Mouse (Mus musculus): ENCODE results near the gene Sumo2. TPM values are rescaled to one million over a fixed set of nuclear protein-coding genes. Genes with fewer than 3 reads are reported as not detected.

The Sumo2 gene
- 630 and 633 TPM in 2 replicates for polyA plus RNA-seq (2012; rRNA removed)

DNA sequence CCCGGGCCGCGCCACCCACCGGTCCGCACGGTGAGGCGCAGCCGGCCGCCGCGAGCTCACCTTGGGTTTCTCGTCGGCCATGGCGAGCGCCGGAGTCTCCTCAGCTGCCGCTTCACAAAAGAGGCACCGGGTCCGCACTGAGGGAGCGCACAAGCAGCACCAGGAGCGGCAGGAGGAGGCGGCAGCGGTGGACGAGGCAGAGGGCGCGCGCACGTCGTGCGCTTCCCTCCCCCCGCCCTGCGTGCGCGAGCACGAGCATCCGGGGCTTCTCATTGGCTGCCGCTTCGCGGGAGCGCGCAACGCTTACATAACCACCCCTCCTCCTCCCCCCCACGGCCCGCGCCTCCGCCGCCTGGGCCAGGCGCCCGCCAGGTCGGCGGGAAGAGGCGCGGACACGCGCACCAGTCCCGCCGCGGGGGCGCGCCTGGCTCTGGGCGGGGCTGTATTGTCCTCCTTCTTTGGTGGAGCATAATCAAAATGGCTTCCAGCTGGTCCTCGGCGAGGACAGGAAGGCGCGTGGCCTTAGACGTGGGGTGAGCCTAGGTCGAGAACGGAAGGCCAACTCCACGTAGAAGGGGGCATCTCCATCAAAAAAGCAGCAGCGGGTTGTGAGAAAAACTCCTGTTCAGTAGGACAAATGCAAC is at the start of gene Sumo2:
Gene Sumo2, minus strand, starts transcription at position 239 of the 644 bp plus-strand sequence.

DNA sequence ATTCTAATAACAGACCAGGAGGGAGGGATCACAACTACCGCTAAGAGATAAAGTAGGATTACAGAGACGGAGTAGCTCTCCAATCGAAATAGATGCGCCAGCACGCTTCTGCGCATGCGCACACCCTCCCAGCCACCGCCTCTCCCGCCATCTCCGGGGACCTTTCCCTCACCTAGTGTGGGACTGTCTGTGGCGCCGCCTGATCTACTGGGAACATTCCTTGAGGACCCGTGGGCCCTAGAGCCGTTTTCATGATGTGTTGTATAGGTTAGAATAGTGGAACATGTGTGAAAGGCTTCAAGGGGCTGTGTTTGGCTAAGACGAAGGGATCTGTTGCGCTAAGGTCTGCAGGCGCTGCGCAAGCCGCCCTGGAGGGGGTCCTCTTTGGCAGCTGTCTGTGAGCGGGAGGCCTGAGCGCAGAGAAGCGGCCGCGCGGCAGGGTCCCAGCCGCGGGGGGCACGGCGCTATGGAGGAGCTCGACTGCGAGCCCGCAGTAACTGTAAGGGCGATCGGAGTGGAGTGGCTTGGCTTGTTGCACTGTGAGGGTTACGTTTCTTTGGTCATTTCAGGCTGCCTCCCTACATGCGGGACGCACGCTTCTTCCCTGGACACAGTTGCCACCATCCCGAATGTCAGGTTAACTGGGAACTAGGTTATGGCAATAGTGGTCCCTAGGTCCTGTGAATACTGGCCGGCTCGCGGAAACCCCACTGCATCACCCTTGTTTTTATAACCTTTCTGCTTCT is 28.2 kb upstream of the Sumo2 start, which contains the start of gene Nup85:
Gene Nup85, plus strand, starts transcription at position 371 of the 746 bp plus-strand sequence.

DNA sequence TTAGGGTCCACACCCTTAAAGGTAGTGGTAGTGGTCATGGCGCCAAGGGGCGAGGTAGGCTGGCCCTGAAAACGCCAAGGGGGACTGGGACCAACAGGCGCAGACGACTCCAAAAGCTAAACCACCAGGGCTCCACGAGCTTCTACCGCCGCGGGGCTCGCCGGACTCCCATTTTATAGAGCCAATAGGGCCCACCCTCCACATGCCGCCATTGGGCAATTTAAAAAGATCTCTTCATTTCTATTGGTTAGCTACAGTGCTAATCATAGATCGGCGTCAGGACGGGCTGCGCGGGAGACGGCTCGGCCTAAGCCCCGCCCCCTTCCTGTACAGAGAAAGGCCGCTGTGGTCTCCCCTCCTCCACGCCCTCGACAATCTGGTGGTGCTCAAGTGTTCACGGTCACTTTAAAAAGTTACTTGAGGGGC is 21.8 kb downstream of the Sumo2 start, which contains the start of gene Jpt1:
Gene Jpt1, minus strand, starts transcription at position 150 of the 426 bp plus-strand sequence.

DNA sequence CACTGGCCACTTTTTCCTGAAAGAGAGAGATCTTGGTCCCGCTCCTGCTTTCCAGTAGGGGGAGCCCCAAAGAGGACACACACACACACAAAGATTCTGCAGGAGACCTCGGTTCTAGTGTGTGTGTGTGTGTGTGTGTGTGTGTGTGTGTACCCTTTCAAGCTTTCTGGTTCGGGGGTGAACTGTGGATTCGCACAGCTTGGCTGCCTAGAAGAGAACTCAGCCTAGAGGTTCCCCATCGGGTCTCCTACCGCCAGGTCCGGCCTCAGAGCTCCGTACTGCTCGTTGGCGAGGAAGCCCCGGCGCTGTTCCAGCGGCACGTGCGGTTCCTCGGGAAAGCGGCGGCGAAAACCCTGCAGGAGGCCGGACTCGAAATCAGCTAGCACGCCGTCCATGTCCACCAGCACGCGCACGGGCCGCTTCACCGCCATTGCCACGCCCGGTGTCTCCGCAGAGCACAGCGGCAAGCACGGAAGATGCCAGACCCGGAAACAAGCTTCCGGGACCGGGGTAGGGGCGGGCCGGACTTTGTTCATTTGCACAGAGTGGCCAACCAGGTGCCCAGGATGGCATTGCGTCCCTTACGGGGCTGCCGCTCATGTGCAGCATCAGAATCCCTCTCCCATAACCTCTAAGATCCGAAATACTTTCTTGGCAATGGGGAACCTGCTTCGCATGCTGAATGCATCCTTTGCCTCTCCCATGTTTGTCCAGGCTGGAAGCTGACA is 44.6 kb downstream of the Sumo2 start, which contains the start of gene Nt5c:
Gene Nt5c, minus strand, starts transcription at position 507 of the 728 bp plus-strand sequence.

DNA sequence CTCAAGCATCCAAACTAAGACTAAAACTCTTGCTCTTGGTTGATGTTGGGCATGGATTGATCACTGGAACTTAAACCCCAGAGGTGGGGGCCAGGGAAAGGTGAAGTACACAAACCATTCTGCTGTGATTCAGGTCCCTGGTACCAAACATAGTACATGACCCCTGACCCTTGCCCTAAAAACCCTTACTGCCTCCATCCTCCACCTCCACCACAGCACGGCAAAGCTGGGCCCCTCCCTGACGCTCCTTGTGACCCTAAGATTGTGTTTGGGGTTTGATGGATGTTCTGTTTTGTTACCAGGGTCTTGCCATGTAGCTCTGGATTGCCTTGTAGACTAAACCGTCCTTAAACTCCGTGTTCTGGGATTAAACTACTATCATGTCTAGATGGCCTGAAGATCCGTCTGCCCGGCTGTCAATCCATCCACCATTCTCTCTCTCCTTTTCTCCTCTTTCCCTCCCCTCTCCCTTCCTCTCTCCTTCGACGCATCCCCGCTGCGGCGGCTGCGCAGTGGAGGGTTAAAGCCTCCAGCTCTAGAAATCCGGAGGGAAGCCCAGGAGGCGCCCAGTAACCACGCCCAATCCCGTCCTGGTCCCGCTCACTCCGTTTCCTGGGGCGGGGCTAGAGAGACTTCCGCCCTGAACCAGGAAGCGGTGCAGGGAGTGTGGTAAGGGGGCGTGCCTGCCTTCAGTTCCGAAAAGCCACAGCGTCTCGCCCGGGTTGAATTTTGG is 60.9 kb downstream of the Sumo2 start, which contains the start of gene Armc7:
Gene Armc7, plus strand, starts transcription at position 643 of the 733 bp plus-strand sequence.

Other genes starting within 250 kb of the Sumo2 start
- 4.2 and 4.5 TPM in 2 replicates for gene Fads6, start 238.6 kb downstream of the Sumo2 start, polyA plus RNA-seq (2012; rRNA removed)
- gene Otop2, start 229.1 kb downstream of the Sumo2 start, polyA plus RNA-seq (2012; rRNA removed) = 0.07 and 0.16 TPM in 2 replicates
- gene Ush1g, start 214.2 kb downstream of the Sumo2 start, polyA plus RNA-seq (2012; rRNA removed) = 0.06 and 0.13 TPM in 2 replicates
- gene Otop3, start 201.5 kb downstream of the Sumo2 start, polyA plus RNA-seq (2012; rRNA removed) = 0.62 and 0.68 TPM in 2 replicates
- 56.4 and 69.3 TPM in 2 replicates for gene Hid1, start 168.5 kb downstream of the Sumo2 start, polyA plus RNA-seq (2012; rRNA removed)
- gene Cdr2l, start 154.4 kb downstream of the Sumo2 start, polyA plus RNA-seq (2012; rRNA removed) = 31.5 and 32.2 TPM in 2 replicates
- 103 and 122 TPM in 2 replicates for gene Mrpl58, start 132.5 kb downstream of the Sumo2 start, polyA plus RNA-seq (2012; rRNA removed)
- 444 and 496 TPM in 2 replicates for gene Atp5h, start 116.3 kb downstream of the Sumo2 start, polyA plus RNA-seq (2012; rRNA removed)
- gene Kctd2, start 116.1 kb downstream of the Sumo2 start, polyA plus RNA-seq (2012; rRNA removed) = 49.7 and 50.7 TPM in 2 replicates
- gene Trim80, start 95.7 kb downstream of the Sumo2 start, polyA plus RNA-seq (2012; rRNA removed) = 0.09 TPM in 1 of 2 replicates, not detected in the other
- gene Slc16a5, start 73.8 kb downstream of the Sumo2 start, polyA plus RNA-seq (2012; rRNA removed) = 0.10 TPM in 1 of 2 replicates, not detected in the other
- 9.9 and 10.3 TPM in 2 replicates for gene Armc7, start 60.6 kb downstream of the Sumo2 start, polyA plus RNA-seq (2012; rRNA removed)
- gene Nt5c, start 44.4 kb downstream of the Sumo2 start, polyA plus RNA-seq (2012; rRNA removed) = 69.7 and 88.0 TPM in 2 replicates
- 1,339 and 1,384 TPM in 2 replicates for gene Jpt1, start 21.9 kb downstream of the Sumo2 start, polyA plus RNA-seq (2012; rRNA removed)
- 122 and 125 TPM in 2 replicates for gene Nup85, start 28.2 kb upstream of the Sumo2 start, polyA plus RNA-seq (2012; rRNA removed)
- gene Mrps7, start 67.6 kb upstream of the Sumo2 start, polyA plus RNA-seq (2012; rRNA removed) = 40.5 and 43.5 TPM in 2 replicates
- gene Gga3, start 67.8 kb upstream of the Sumo2 start, polyA plus RNA-seq (2012; rRNA removed) = 44.8 and 47.4 TPM in 2 replicates
- 20.5 and 21.5 TPM in 2 replicates for gene Mif4gd, start 76.7 kb upstream of the Sumo2 start, polyA plus RNA-seq (2012; rRNA removed)
- 71.3 and 78.6 TPM in 2 replicates for gene Slc25a19, start 92.0 kb upstream of the Sumo2 start, polyA plus RNA-seq (2012; rRNA removed)
- gene Grb2, start 172.3 kb upstream of the Sumo2 start, polyA plus RNA-seq (2012; rRNA removed) = 149 and 150 TPM in 2 replicates
- 33.2 and 39.8 TPM in 2 replicates for gene Tmem94, start 229.2 kb upstream of the Sumo2 start, polyA plus RNA-seq (2012; rRNA removed)

Data from central nervous system, embryonic 18 days (tissue).